Mouse (Mus musculus) kidney, adult 2 months (tissue): ENCODE results near the gene Kcnn1. TPM values are rescaled to one million over a fixed set of nuclear protein-coding genes. Genes with fewer than 3 reads are reported as not detected.

ENCODE experiments used
- DNase-seq: peaks from one replicate; pipeline ENCODE4 v3.0.0; 2021
- H3K27ac ChIP-seq: fragments of 200-500 bp; 2 replicates; pipeline ENCODE4 v1.5.1; 2012; ENCODE audit warnings: low read depth, low read length, control low read depth, inconsistent platforms; ENCODE audit not compliant: insufficient read depth
- H3K27me3 ChIP-seq: fragments of 200-500 bp; replicated peaks from 2 replicates; pipeline ENCODE4 v1.6.1; 2012; ENCODE audit warnings: mild to moderate bottlenecking, moderate library complexity, low read length, inconsistent platforms; ENCODE audit not compliant: control insufficient read depth, insufficient read depth
- H3K36me3 ChIP-seq: fragments of 200-500 bp; 2 replicates; pipeline ENCODE4 v1.6.1; 2012; ENCODE audit warnings: mild to moderate bottlenecking, moderate library complexity, low read length, inconsistent platforms; ENCODE audit not compliant: control insufficient read depth, insufficient read depth
- H3K4me1 ChIP-seq: fragments of 200-500 bp; 2 replicates; pipeline ENCODE4 v1.6.1; 2011; ENCODE audit warnings: low read length; ENCODE audit not compliant: control insufficient read depth, insufficient read depth
- H3K4me3 ChIP-seq: fragments of 200-500 bp; 2 replicates; pipeline ENCODE4 v1.5.1; 2011; ENCODE audit warnings: mild to moderate bottlenecking, low read depth, low read length, control low read depth; ENCODE audit not compliant: insufficient read depth
- CTCF ChIP-seq: fragments of 200-500 bp; conservative IDR thresholded peaks from 2 replicates; pipeline ENCODE4 v1.5.1; 2011; ENCODE audit warnings: low read depth, mild to moderate bottlenecking, control low read depth, low read length, moderate library complexity, mixed read lengths; ENCODE audit not compliant: insufficient read depth, insufficient read length
- POLR2A ChIP-seq: fragments of 200-500 bp; IDR thresholded peaks from one replicate; pipeline ENCODE4 v1.6.1; 2011; ENCODE audit warnings: low read depth, low read length, control low read depth
- WGBS: fragments of 180-500 bp; shearing (Covaris S2); methylation state at CpG from one replicate; pipeline ENCODE4 v1.1.7; 2018; 5-methylcytosine and 5-hydroxymethylcytosine counted together
- polyA plus RNA-seq: library from polyadenylated mRNA; depleted of rRNA; stranded (reverse); fragments of >200 nt; gene quantifications from 2 replicates; pipeline ENCODE4 v1.2.3, GENCODE M21; 2012; rRNA removed

Kcnn1 gene
- polyA plus RNA-seq = 9.4 and 11.0 TPM in 2 replicates

GRCm38 (mm10) chr8:70862824-70863641, at the start of gene Kcnn1:
TSS of gene Kcnn1 (minus strand) at chr8:70863258.
- Histone ChIP-seq H3K36me3 (no peaks in the 10 kb centered on the region), H3K27ac (no peak within 1 kb of the TSS), H3K27me3 (peaks cover 3% of the 10 kb centered on the region; the same call in 1 of the 2 replicates), H3K4me1 (peaks cover 7% of the 10 kb centered on the region), H3K4me3 (peak within 1 kb of the TSS; percentile 42)
- TF ChIP-seq POLR2A (no peak), CTCF (no peak)
- WGBS = 2% methylated on average over 55 of the region's 55 CpGs
- no peak for DNase-seq

- no peak for DNase-seq
- H3K27ac ChIP-seq = no peak overlapping the region
- no peak overlapping the region for H3K4me3 ChIP-seq
- H3K4me1 ChIP-seq = peaks cover 3% of the 10 kb centered on the region; the same call in 1 of the 2 replicates
- H3K36me3 ChIP-seq = no peaks in the 10 kb centered on the region; the same call in none of the 2 replicates
- H3K27me3 ChIP-seq = no peaks in the 10 kb centered on the region
- 74% methylated on average over 5 of the region's 5 CpGs for WGBS
- no peak for TF ChIP-seq POLR2A
- no peak for TF ChIP-seq CTCF
Measured at GRCm38 (mm10) chr8:70911596-70911995, 48.5 kb upstream of the Kcnn1 start.

GRCm38 (mm10) chr8:70907518-70907917, 44.5 kb upstream of the Kcnn1 start:
- H3K4me1 ChIP-seq = peaks cover 3% of the 10 kb centered on the region; the same call in 1 of the 2 replicates
- no peak overlapping the region for H3K27ac ChIP-seq
- WGBS = 83% methylated on average over 2 of the region's 2 CpGs
- H3K27me3 ChIP-seq = no peaks in the 10 kb centered on the region
- no peak for TF ChIP-seq CTCF
- TF ChIP-seq POLR2A = no peak
- no peak overlapping the region for H3K4me3 ChIP-seq
- no peak for DNase-seq
- no peaks in the 10 kb centered on the region; the same call in 1 of the 2 replicates for H3K36me3 ChIP-seq

GRCm38 (mm10) chr8:70905831-70906736, 43.0 kb upstream of the Kcnn1 start, which contains the start of gene Map1s:
TSS of gene Map1s (plus strand) at chr8:70905932.
- H3K4me1 ChIP-seq = peaks cover 3% of the 10 kb centered on the region; the same call in 1 of the 2 replicates
- no peak within 1 kb of the TSS; the same call in 1 of the 2 replicates for H3K27ac ChIP-seq
- WGBS = 1% methylated on average over 86 of the region's 86 CpGs
- TF ChIP-seq CTCF (no peak), POLR2A (peak; percentile 29)
- H3K27me3 ChIP-seq = no peaks in the 10 kb centered on the region
- DNase-seq = peak; percentile 77
- peak within 1 kb of the TSS; percentile 82 for H3K4me3 ChIP-seq
- H3K36me3 ChIP-seq = no peaks in the 10 kb centered on the region

GRCm38 (mm10) chr8:70905463-70905830, 42.4 kb upstream of the Kcnn1 start:
- H3K36me3 ChIP-seq = no peaks in the 10 kb centered on the region
- H3K27me3 ChIP-seq = no peaks in the 10 kb centered on the region
- peaks cover 3% of the 10 kb centered on the region; the same call in 1 of the 2 replicates for H3K4me1 ChIP-seq
- no peak overlapping the region; the same call in 1 of the 2 replicates for H3K27ac ChIP-seq
- peak overlapping the region; percentile 82 for H3K4me3 ChIP-seq
- TF ChIP-seq POLR2A (no peak), CTCF (no peak)
- WGBS = 6% methylated on average over 8 of the region's 8 CpGs
- DNase-seq = no peak

GRCm38 (mm10) chr8:70904532-70904931, 41.5 kb upstream of the Kcnn1 start:
- TF ChIP-seq CTCF = no peak
- TF ChIP-seq POLR2A = no peak
- Histone ChIP-seq H3K4me1 (peaks cover 3% of the 10 kb centered on the region; the same call in 1 of the 2 replicates), H3K4me3 (no peak overlapping the region), H3K27me3 (no peaks in the 10 kb centered on the region), H3K27ac (no peak overlapping the region), H3K36me3 (no peaks in the 10 kb centered on the region)
- DNase-seq = peak; percentile 89
- 44% methylated on average over 4 of the region's 4 CpGs for WGBS

GRCm38 (mm10) chr8:70903582-70903981, 40.5 kb upstream of the Kcnn1 start:
- TF ChIP-seq CTCF = no peak
- TF ChIP-seq POLR2A = no peak
- Histone ChIP-seq H3K36me3 (no peaks in the 10 kb centered on the region), H3K27me3 (no peaks in the 10 kb centered on the region), H3K27ac (no peak overlapping the region), H3K4me1 (peaks cover 3% of the 10 kb centered on the region; the same call in 1 of the 2 replicates), H3K4me3 (no peak overlapping the region)
- DNase-seq = no peak
